Mouse (Mus musculus) left cerebral cortex, postnatal 36 days (tissue): ENCODE measurements around the gene Krt42. TPM values are rescaled to one million over a fixed set of nuclear protein-coding genes. Genes with fewer than 3 reads are reported as not detected.
"Not testable (repeated sequence)": the region's sequence is repeated elsewhere in the genome, so short reads cannot be mapped to it uniquely, and the experiment has no call there.

ENCODE experiments used
- DNase-seq, 2 experiments: peaks; one replicate each; pipeline ENCODE4 v3.0.0; 2021 to 2022; ENCODE audit warnings: low spot score in 2 of 2, mixed read lengths in 1 of 2
- intact Hi-C: fragments of 180-260 bp; cut with DNase I; formaldehyde crosslinking; loops from one replicate; pipeline ENCODE4 v1.15.1; 2025
- total RNA-seq, 2 experiments: library from RNA; stranded (reverse); gene quantifications; 2 replicates each; pipeline ENCODE4 v1.2.3; 2021

The Krt42 gene
- total RNA-seq, 2 experiments from 2014 or later = not detected

DNA sequence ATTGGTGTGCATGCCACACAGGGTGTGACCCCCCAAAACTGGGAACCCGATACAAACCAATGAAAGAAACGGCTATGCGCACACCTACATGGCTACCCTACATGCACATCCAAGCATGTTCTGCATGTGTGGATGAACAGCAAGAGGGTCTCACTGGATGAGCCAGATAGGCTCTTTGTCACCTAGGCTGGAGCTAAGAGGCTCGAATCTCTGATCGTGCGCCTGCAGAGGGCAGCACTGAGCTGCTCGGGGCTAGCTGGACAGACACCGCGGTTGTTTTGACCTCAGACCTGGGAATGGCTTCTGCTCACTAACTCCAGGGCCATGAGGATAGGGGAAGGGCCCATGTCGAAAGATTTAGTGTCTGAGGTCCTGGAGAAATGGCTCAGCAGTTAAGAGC lies 12.9 kb upstream of the Krt42 start:
- intact Hi-C loops = loop anchor here (1.0 to 10.0 kb wide), 4 partner anchors 82 to 818 kb away; no protein-coding TSS in a partner anchor

GRCm38 (mm10) chr11:100281596-100282544 lies 12.2 kb upstream of the Krt42 start:
- DNase-seq = peak; percentile 67 to 87
- intact Hi-C loops = loop anchor here (1.0 to 10.0 kb wide), 4 partner anchors 82 to 818 kb away; no protein-coding TSS in a partner anchor

More for the DNA sequence above, 12.9 kb upstream of the Krt42 start:
- DNase-seq = peak; percentile 45 to 52

DNA sequence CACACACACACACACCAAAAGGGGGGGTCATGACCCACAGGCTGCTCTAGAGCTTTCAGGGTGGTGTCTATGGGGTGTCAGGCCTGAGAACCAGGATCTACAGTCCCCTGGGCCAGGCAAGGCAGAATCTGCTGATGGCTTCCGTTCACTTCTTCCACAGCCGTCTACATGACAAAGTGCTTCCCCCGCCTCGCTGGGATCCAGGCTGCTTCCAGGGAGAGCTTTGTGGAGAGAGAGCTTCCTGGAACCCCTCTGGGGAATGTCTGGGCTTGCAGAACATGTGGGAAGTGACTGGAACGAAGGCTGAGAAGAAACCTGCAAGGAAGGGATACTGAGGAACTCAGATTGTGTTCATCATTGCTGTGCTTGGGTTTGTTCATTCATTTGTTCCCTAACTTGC lies 9.1 kb upstream of the Krt42 start:
- no peak for DNase-seq
- intact Hi-C loops = no loop called here

DNA sequence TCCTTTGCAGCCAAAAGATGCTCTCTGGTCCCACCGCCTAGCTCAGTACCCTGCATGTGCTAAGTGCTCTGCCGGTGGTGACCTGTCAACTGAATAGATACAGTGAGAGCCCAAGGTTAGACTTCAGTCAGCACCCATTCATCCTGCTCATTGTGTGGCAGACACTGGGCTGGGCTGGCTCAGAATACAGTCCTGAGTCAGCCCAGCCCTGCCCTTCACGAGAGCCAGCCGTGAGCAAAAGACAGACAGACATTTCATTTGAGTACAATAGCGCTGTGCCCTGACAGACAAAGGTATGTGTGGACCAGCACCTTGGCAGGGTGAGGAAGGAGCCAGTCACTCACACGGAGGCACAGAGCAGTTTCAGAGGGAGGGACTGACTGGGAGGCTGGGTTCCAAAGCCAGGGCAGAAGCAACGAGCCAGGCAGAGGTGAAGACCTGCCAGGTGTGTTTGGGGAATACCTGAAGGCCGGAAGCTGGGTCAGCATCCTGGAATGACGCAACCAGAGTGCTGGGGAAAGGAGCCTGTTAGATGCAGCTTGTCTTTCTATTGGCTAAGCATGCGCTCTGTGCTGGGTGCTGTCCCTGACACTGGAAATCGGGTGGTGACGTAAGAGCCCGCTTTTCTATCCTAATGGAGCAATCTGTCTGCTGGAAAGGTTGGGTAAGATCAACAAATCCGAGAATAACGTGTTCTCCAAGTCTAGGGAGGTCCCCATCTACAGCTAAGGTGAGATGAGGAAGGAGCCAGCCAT lies 8.2 kb upstream of the Krt42 start:
- DNase-seq = no peak
- intact Hi-C loops = no loop called here

GRCm38 (mm10) chr11:100275466-100275865 lies 5.8 kb upstream of the Krt42 start:
- DNase-seq = no peak
- intact Hi-C loops = no loop called here

DNA sequence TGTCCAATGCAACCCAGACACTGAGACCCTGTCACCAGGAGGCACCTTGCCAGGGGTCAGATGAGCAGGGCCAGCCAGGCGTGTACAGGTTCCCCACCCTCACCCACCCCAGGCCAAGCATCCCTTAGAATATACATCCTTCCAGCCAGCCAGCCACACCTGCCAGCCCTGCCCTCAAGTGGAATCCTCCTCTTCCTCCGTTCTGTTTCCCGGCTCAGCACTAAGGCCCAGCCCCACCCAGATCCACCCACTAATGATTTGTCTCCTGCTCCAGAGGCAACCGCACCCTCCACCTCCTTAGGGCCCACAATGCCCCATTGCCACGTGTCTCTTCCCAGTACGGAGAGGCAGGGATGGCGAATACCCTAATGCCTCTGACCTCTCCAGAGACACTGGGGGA lies 5.0 kb upstream of the Krt42 start:
- intact Hi-C loops = no loop called here
- no peak for DNase-seq

- intact Hi-C loops = no loop called here
- no peak for DNase-seq
These were observed 2.2 kb upstream of the Krt42 start for GRCm38 (mm10) chr11:100271878-100272277.

DNA sequence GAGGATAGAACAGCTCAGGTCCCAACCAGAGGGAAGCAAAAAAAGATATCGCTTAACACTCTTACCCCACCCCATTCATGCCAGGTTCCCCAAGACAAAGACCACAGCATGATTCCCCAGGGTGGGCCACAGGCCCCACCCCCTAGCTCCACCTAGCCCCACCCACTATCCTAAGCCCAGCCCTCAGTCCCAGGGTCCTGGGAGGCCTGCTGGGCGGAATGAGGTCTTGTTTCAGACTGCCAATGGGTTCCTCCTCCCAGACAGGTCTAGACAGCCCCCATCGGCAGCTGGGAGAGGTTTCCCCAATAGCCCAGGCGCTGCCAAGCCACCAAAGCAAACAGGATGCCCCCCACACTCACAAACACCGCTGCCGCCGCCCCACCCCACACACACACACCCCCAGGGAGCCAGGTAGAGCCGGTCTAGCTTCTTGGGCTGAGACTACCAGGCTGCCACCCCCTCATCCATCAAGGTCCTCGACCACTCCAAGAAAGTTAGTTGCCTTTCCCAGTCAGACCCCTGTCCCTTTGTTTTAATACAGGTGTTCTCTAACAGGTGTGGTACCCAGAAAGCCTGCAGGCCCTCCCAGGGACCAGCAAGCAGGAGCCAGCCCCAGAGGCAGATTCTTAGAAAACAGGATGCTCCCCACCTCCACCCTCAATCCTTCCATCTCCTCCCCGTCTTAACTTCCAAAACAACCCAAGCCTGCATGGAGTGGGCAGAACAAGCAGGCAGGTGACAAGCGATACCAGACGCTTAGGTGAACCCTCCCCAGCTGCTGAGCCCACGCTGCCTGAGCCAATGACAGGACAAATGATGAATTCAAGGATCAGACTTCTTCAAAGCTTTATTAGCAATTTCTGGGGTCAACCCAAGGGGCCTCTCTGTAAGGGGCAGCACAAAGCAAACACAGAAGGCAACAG lies 7.4 kb downstream of the Krt42 start:
- intact Hi-C loops = no loop called here
- DNase-seq = no peak

GRCm38 (mm10) chr11:100261235-100261605 lies 8.5 kb downstream of the Krt42 start:
- no peak for DNase-seq
- intact Hi-C loops = no loop called here

DNA sequence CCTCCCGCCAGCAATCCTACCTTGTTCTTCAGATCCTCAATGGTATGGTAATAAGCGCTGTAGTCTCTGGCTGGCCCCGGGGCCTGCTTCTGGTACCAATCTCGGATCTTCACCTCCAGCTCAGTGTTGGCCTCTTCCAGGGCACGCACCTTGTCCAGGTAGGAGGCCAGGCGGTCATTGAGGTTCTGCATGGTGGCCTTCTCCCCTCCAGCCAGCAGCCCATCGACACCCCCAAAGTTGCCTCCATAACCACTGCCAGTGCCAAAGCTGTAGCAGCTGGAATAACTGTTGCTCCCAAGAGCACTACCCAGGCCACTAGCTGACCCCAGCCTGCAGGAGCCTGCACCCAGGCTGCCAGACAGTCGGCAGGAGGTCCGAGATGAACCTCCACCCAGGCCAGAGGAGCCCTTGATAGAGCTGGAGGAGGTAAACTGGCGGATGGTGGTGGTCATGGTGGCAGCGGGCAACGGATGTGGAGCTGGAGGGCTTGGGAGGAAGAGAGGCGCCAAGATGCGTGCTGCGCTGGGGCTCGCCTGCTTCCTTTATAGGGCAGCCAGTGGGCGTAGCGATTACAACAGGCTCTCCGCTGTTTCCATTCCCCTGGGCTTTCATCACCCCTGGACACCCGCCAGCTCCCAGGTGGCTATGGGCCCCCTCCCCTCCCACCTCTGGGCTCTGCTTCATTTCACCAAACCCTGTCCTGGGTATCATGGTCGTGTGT lies 9.0 kb downstream of the Krt42 start, which contains the start of gene Krt17:
Gene Krt17, minus strand, starts transcription at position 516 of the 721 bp plus-strand sequence.
- DNase-seq = peak in 1 of 2 experiments; percentile 2
- intact Hi-C loops = no loop called here

GRCm38 (mm10) chr11:100259079-100259478 lies 10.6 kb downstream of the Krt42 start:
- peak in 1 of 2 experiments; percentile 1 for DNase-seq
- intact Hi-C loops = no loop called here

DNA sequence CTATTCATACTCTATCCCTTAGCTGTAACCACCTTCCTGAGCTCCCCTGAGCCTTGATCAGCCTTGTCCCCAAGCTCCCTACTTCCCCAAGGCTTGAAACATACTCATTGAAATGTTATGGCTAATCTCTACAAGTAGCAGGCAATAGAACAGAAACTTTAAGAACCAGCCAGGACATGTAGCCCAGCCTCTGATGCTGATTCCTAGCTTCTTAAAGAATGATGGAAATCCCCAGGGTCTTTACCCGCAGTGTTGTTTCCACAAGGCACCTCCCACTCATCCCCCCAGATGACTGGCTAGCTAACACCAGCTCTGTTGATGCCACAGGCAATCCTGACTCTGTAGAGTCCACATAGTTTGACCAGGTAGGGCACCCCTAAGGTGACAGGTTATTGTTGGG lies 11.7 kb downstream of the Krt42 start:
- peak in 1 of 2 experiments; percentile 1 for DNase-seq
- intact Hi-C loops = no loop called here

DNA sequence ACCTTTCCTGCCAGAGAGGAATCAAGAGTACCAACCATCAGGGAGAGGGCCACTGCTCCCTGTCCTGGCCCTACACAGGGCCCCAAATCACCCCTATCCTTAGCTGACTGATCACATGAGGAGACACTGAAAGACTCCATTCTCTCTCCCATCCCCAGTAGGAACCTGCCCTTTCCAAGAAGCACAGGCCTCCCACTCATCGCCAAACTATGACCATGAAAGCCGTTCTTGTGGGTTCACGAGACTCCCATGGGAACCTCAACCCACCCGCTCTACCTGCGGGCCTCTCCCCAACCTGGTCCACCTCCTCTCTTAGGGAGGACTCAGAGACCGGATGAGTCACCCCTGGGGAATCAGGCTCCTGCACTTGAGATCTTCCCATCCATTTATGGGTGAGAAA lies 14.2 kb downstream of the Krt42 start:
- peak in 1 of 2 experiments; percentile 2 for DNase-seq
- intact Hi-C loops = no loop called here

DNA sequence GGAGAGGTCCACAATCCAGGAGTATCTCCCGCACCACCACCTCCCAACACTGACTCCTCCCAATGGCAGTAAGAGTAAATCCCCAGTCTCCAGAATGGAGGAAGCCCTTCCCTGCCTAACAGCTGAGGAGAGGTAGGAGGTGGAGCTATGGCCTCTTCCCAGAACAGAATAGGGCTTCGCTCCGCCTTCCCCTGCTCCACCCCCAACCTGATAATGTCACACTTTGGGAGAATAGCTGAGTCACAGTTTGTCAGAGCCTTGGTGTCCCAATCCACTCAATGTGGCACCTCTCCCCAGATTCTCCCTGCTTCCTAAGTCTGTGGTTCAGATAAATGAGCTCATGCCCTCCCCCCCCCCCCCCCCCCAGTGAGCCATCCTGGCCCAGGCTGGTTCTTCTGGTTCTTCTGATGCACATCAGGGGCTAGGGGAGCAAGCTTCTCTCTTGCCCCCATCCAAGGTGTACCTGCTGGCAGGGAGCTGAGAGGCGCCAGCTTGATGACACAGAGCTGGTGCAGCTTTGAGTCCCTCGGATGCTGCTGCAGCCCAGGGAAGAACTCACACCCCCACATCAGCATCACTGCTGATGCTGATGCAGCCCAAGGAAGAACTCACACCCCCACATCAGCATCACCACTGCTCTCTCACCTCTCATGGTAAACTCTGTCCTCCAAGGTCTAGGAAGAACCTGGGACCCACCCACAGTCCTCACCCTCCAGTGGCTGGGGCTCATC lies 15.1 kb downstream of the Krt42 start:
- intact Hi-C loops = no loop called here
- DNase-seq = peak in 1 of 2 experiments; percentile 15

- no peak for DNase-seq
- intact Hi-C loops = no loop called here
These were observed 20.7 kb downstream of the Krt42 start, which contains the start of gene Krt16 for GRCm38 (mm10) chr11:100248852-100249465. Gene Krt16, minus strand, starts transcription at chr11:100248902.

DNA sequence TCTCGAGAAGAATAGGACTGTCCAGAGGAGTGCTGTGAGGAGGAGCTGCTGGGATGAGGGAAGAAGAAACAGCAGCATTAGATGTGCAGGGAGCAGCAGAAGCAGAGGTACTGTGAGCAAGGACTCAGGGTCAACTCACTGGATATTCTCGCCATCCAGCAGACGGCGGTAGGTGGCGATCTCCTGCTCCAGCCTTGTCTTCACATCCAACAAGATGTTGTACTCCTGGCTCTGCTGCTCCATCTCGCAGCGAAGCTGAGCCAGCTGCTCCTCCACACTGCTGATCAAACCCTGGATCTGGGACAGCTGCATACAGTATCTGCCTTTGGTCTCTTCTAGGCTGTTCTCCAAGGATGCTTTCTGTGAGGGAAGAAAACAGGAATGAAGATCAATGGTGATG lies 23.2 kb downstream of the Krt42 start:
- DNase-seq, intact Hi-C loops: not testable (repeated sequence)

GRCm38 (mm10) chr11:100240272-100240671 lies 29.4 kb downstream of the Krt42 start:
- DNase-seq, intact Hi-C loops: not testable (repeated sequence)

DNA sequence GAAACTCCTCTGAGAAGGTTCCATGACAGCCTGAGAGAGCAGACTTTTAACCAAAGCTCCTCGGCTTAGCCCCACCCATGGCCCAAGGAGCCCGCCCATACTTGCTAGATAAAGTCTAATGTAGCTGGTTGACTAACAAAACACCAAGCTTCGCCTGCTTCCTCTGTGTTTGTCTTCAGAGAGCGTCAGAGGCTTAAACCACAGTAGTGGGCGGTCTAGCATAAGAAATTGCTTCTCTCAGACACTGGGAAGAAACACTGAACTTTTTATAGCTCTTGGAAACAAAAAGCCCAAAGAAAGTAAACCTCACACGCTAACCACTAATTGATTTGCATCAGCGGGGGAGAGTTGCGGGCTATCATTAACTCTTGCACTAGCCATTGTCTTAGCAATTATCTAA lies 47.9 kb downstream of the Krt42 start:
- intact Hi-C loops = no loop called here
- no peak for DNase-seq
